Mouse (Mus musculus): ENCODE results near the gene Gm960.
"Not testable (repeated sequence)": the region's sequence is repeated elsewhere in the genome, so short reads cannot be mapped to it uniquely, and the experiment has no call there.

The Gm960 gene

DNA sequence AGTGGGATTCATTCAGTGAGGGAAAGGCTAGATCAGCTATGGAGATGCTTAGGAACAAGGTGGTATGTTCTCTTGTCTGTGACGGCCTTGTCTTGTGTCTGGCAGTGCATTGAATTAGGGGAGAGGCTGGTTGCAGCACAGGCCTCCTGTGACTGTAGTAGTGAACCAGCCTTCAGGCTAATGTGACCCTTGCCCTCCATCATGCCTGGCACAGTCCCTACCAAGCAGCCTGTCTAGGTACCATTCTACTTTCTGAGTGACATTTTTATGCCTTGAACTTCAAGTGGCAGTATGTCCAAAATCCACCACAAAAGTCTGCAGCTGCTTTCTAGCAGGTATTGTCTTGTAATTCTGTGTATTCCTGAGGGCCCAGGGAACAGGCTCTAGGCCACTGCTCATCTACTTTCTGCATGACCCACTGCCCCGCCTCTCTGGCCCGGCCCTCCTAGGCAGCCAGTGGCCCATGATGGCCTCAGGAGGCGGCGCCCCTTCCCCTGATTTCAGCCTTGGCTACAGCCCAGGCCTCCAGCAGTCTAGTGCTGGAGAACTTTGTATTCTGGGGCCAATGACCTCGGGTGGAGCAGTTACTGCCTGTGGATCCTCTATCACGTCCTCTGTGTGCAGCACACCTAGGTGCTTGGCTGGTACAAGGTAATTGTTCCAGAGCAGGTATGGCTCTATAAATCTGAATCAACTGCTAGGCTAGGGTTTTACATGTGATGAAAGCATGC, 104.5 kb downstream of the Gm960 start:
- no peak for DNase-seq (ENCODE audit: low read depth, low spot score)

- peak; percentile 40 for DNase-seq (ENCODE audit: low read depth, low spot score)
Observed at GRCm38 (mm10) chr19:4590025-4590424, 108.4 kb downstream of the Gm960 start.

GRCm38 (mm10) chr19:4589081-4589480, 109.4 kb downstream of the Gm960 start:
- no peak for DNase-seq (ENCODE audit: low read depth, low spot score)

DNA sequence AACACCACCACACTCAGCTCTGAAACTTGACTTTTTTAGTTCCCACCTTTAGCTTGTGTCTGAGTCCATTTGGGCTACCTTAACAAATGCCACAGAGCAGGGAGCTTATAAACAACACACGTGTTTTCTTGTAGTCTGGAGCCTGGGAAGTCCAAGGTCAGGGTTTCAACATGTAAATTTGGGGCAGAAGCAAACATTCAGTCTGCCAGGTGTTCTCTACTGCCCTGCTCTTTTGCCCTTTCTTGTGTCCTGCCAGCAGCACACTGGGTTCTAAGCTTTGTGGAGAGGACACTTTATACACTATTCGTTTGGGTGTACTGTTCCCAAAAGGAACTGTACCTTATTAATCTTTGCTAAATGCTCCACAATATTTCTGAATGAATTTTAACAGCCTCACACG, 110.0 kb downstream of the Gm960 start:
- no peak for DNase-seq (ENCODE audit: low read depth, low spot score)

DNA sequence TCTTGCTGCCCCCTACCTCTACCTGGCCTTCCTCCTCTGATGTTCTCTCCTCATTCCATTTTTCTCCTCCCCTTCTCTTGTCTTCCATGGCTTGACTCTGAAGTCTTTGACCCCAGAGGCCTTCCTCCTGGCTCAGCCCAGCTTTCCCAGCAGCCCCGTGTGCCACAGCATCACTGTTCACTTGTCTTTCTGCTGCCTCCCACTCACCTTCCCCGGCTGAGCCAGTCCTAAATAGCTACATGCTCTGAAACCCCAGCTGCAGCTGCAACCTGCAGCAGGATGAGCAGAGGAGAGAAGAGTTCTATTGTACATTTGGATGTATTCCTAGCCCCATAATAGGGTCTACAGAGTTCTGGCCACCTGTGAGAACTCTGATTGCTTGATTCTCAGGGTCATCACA, 111.0 kb downstream of the Gm960 start:
- DNase-seq (ENCODE audit: low read depth, low spot score) = no peak

- DNase-seq (ENCODE audit: low read depth, low spot score) = not testable (repeated sequence)
Observed at GRCm38 (mm10) chr19:4586783-4587182, 111.7 kb downstream of the Gm960 start.

GRCm38 (mm10) chr19:4583856-4584255, 114.6 kb downstream of the Gm960 start:
- DNase-seq (ENCODE audit: low read depth, low spot score) = no peak

DNA sequence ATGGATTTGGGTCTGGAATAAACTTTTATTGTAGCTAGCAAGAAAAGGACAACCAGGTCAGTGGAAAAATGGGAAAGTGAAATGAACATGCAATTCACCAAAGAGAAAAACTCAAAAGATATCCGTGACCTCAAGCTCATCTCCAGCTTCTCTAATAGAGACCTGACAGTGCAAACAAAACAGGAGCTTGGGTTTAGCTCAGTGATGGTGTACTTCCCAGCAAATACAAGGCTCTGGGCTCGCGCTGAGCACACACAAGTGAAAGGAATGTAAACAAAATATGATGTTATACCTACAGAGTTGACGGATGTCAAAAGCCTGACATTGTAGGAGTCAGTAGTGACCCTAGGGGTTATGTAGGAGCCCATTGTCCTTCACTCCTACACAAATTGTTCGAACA, 119.2 kb downstream of the Gm960 start:
- DNase-seq (ENCODE audit: low read depth, low spot score) = no peak

GRCm38 (mm10) chr19:4578799-4579198, 119.7 kb downstream of the Gm960 start:
- DNase-seq (ENCODE audit: low read depth, low spot score) = no peak
